Mouse (Mus musculus) embryonic facial prominence, embryonic 14.5 days (tissue): ENCODE measurements at regions not wholly inside any gene's neighbourhood (a gene's known extent, or its start where the extent isn't known, plus 50 kb on each side); places are given as distances from the start of the nearest gene placed in this dataset.

Experiments
- ATAC-seq: fragments of 200-750 bp; cut with Nextera tagmentation; 2 replicates; pipeline ENCODE4 v1.8.0; 2017; ENCODE audit warnings: low read depth, moderate number of reproducible peaks, moderate TSS enrichment
- DNase-seq: peaks from one replicate; pipeline ENCODE4 v3.0.0-alpha.2; 2015; ENCODE audit warnings: low spot score
- H3K27ac ChIP-seq: fragments of 300-500 bp; sonication (generic); replicated peaks from 2 replicates; pipeline ENCODE4 v1.5.1; 2014; ENCODE audit warnings: low read depth, mild to moderate bottlenecking, low read length, moderate library complexity
- H3K27me3 ChIP-seq: fragments of 300-500 bp; sonication (generic); replicated peaks from 2 replicates; pipeline ENCODE4 v1.6.1; 2014; ENCODE audit warnings: low read length; ENCODE audit not compliant: control insufficient read depth, insufficient read depth
- H3K36me3 ChIP-seq: fragments of 300-500 bp; sonication (generic); 2 replicates; pipeline ENCODE4 v1.6.1; 2014; ENCODE audit warnings: low read length, mixed read lengths; ENCODE audit not compliant: control insufficient read depth, insufficient read depth
- H3K4me1 ChIP-seq: fragments of 300-500 bp; sonication (generic); 2 replicates; pipeline ENCODE4 v1.6.1; 2014; ENCODE audit warnings: antibody characterized with exemption, low read length; ENCODE audit not compliant: control insufficient read depth, insufficient read depth
- H3K4me2 ChIP-seq: fragments of 300-500 bp; sonication (generic); 2 replicates; pipeline ENCODE4 v1.6.1; 2014; ENCODE audit warnings: low read depth, mild to moderate bottlenecking, low read length, moderate library complexity, mixed read lengths
- H3K4me3 ChIP-seq: fragments of 300-500 bp; sonication (generic); 2 replicates; pipeline ENCODE4 v1.5.1; 2014; ENCODE audit warnings: low read depth, mild to moderate bottlenecking, low read length
- H3K9ac ChIP-seq: fragments of 300-500 bp; sonication (generic); 2 replicates; pipeline ENCODE4 v1.6.1; 2014; ENCODE audit warnings: low read depth, mild to moderate bottlenecking, low read length, moderate library complexity, mixed read lengths
- H3K9me3 ChIP-seq: fragments of 300-500 bp; sonication (generic); 2 replicates; pipeline ENCODE4 v1.6.1; 2016; ENCODE audit warnings: low read length; ENCODE audit not compliant: control insufficient read depth
- WGBS: fragments of 180-500 bp; shearing (Covaris S2); extraction: QIAGEN DNeasy Blood & Tissue Kit; methylation state at CpG from one replicate; pipeline ENCODE4 v1.1.7; 2014; 5-methylcytosine and 5-hydroxymethylcytosine counted together

GRCm38 (mm10) chr17:65074878-65075277 is 239.0 kb upstream of the 4930583I09Rik start:
- no peak for ATAC-seq
- no peak overlapping the region for H3K4me2 ChIP-seq
- H3K4me1 ChIP-seq: no peaks in the 10 kb centered on the region
- no peak overlapping the region for H3K9ac ChIP-seq
- no peaks in the 10 kb centered on the region for H3K36me3 ChIP-seq
- H3K27ac ChIP-seq: no peak overlapping the region
- whole genome bisulfite sequencing: 89% methylated on average over 4 of the region's 4 CpGs
- no peaks in the 10 kb centered on the region for H3K9me3 ChIP-seq
- no peaks in the 10 kb centered on the region for H3K27me3 ChIP-seq
- H3K4me3 ChIP-seq: no peak overlapping the region
- DNase-seq: no peak

- H3K9ac ChIP-seq: no peak overlapping the region
- no peaks in the 10 kb centered on the region for H3K4me1 ChIP-seq
- H3K27me3 ChIP-seq: no peaks in the 10 kb centered on the region
- H3K36me3 ChIP-seq: no peaks in the 10 kb centered on the region
- DNase-seq (peak; percentile 12), ATAC-seq (no peak)
- no peaks in the 10 kb centered on the region for H3K9me3 ChIP-seq
- H3K4me2 ChIP-seq: no peak overlapping the region
- H3K27ac ChIP-seq: no peak overlapping the region
- H3K4me3 ChIP-seq: no peak overlapping the region
- WGBS: 44% methylated on average over 3 of the region's 3 CpGs
These were observed 235.2 kb upstream of the 4930583I09Rik start for GRCm38 (mm10) chr17:65071114-65071513.

- WGBS: 82% methylated on average over 3 of the region's 3 CpGs
- Histone ChIP-seq H3K9ac (no peak overlapping the region), H3K4me2 (no peak overlapping the region), H3K4me3 (no peak overlapping the region), H3K27me3 (no peaks in the 10 kb centered on the region), H3K36me3 (no peaks in the 10 kb centered on the region), H3K27ac (no peak overlapping the region), H3K4me1 (no peaks in the 10 kb centered on the region), H3K9me3 (no peaks in the 10 kb centered on the region)
- DNase-seq (no peak), ATAC-seq (no peak)
These were observed 230.3 kb upstream of the 4930583I09Rik start for GRCm38 (mm10) chr17:65066135-65066534.

GRCm38 (mm10) chr17:65056059-65056458 is 220.2 kb upstream of the 4930583I09Rik start:
- no peaks in the 10 kb centered on the region for H3K27me3 ChIP-seq
- H3K4me1 ChIP-seq: no peaks in the 10 kb centered on the region
- ATAC-seq (no peak), DNase-seq (peak; percentile 39)
- no peak overlapping the region for H3K9ac ChIP-seq
- no peak overlapping the region for H3K27ac ChIP-seq
- 64% methylated on average over 4 of the region's 4 CpGs for WGBS
- H3K36me3 ChIP-seq: no peaks in the 10 kb centered on the region
- H3K4me2 ChIP-seq: no peak overlapping the region
- no peak overlapping the region for H3K4me3 ChIP-seq
- no peaks in the 10 kb centered on the region for H3K9me3 ChIP-seq

GRCm38 (mm10) chr17:65049860-65050482 is 214.1 kb upstream of the 4930583I09Rik start:
- DNase-seq (peak; percentile 6), ATAC-seq (no peak)
- Histone ChIP-seq H3K4me1 (no peaks in the 10 kb centered on the region), H3K9ac (no peak overlapping the region), H3K36me3 (no peaks in the 10 kb centered on the region), H3K27ac (no peak overlapping the region), H3K4me2 (no peak overlapping the region), H3K9me3 (no peaks in the 10 kb centered on the region), H3K27me3 (no peaks in the 10 kb centered on the region), H3K4me3 (no peak overlapping the region)
- WGBS: 44% methylated on average over 7 of the region's 7 CpGs

- H3K27me3 ChIP-seq: no peaks in the 10 kb centered on the region
- H3K4me1 ChIP-seq: no peaks in the 10 kb centered on the region
- H3K27ac ChIP-seq: no peak overlapping the region
- no peak overlapping the region for H3K4me3 ChIP-seq
- H3K9ac ChIP-seq: no peak overlapping the region
- WGBS: 84% methylated on average over 5 of the region's 5 CpGs
- H3K4me2 ChIP-seq: no peak overlapping the region
- no peaks in the 10 kb centered on the region for H3K9me3 ChIP-seq
- ATAC-seq (no peak), DNase-seq (no peak)
- H3K36me3 ChIP-seq: no peaks in the 10 kb centered on the region
These were observed 179.9 kb upstream of the 4930583I09Rik start for GRCm38 (mm10) chr17:65015731-65016130.

GRCm38 (mm10) chr17:65014682-65015081 is 178.8 kb upstream of the 4930583I09Rik start:
- Histone ChIP-seq H3K9me3 (no peaks in the 10 kb centered on the region), H3K4me2 (no peak overlapping the region), H3K36me3 (no peaks in the 10 kb centered on the region), H3K9ac (no peak overlapping the region), H3K4me1 (no peaks in the 10 kb centered on the region), H3K27me3 (no peaks in the 10 kb centered on the region), H3K27ac (no peak overlapping the region), H3K4me3 (no peak overlapping the region)
- no peak for ATAC-seq
- DNase-seq: no peak

GRCm38 (mm10) chr17:65000626-65001135 is 164.8 kb upstream of the 4930583I09Rik start:
- no peaks in the 10 kb centered on the region; the same call in 1 of the 2 replicates for H3K4me1 ChIP-seq
- no peak overlapping the region for H3K9ac ChIP-seq
- no peaks in the 10 kb centered on the region for H3K27me3 ChIP-seq
- 50% methylated on average over 5 of the region's 5 CpGs for WGBS
- no peaks in the 10 kb centered on the region for H3K9me3 ChIP-seq
- ATAC-seq: peak; percentile 60
- H3K4me3 ChIP-seq: no peak overlapping the region
- H3K36me3 ChIP-seq: no peaks in the 10 kb centered on the region
- peak; percentile 64 for DNase-seq
- H3K4me2 ChIP-seq: no peak overlapping the region
- H3K27ac ChIP-seq: no peak overlapping the region

- H3K36me3 ChIP-seq: no peaks in the 10 kb centered on the region
- peaks cover 6% of the 10 kb centered on the region for H3K9me3 ChIP-seq
- no peaks in the 10 kb centered on the region for H3K4me1 ChIP-seq
- H3K4me2 ChIP-seq: no peak overlapping the region
- WGBS: 73% methylated on average over 10 of the region's 10 CpGs
- ATAC-seq (no peak), DNase-seq (no peak)
- no peak overlapping the region for H3K27ac ChIP-seq
- H3K9ac ChIP-seq: no peak overlapping the region
- no peak overlapping the region for H3K4me3 ChIP-seq
- H3K27me3 ChIP-seq: no peaks in the 10 kb centered on the region
These were observed 158.6 kb upstream of the 4930583I09Rik start for GRCm38 (mm10) chr17:64994483-64994882.
